Mouse (Mus musculus): ENCODE data around the gene Dusp28.
"Not testable (repeated sequence)": the region's sequence is repeated elsewhere in the genome, so short reads cannot be mapped to it uniquely, and the experiment has no call there.

Gene Dusp28

DNA sequence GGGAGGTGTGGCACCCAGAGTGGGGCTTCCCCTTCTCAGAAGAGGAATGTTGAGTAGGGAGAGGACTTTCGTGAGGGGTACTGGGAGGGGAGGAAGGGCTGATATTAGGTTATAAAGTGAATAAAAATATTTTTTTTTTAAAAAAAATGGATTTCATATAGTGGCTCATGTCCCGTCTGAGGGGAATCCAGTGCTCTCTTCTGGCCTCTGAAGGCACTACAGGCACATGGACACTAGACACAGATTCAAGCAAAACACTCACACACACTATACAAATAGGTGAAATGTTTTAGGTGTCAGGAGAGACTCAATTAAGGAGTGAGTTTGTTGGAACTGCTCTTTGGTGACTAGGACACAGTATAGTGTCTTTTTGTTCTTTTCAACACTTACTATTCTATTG lies 29.2 kb downstream of the Dusp28 start:
- in situ Hi-C loops (cut with MboI, MseI): loop anchor here in 1 of 2 experiments (25.0 kb wide), 1 partner anchor 1101 kb away; no protein-coding TSS in a partner anchor

DNA sequence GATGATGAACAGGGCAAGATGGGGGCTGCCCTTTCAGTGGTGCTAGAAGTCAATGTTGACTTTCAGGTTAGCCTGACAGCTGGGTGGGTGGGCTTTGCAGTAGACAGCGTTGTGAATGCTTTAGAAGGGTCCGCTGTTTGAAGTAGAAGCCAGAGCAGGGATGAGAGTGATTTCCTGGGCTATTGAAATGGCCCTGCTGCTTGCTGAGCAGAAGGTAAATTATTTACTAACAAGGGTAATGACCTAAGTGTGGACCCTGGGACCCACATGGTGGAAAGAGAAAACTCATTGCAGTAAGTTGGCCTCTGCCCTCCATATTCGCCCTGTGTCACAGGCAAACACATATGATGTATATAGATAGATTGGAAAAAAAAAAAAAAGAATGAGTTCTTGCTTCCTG lies 29.7 kb downstream of the Dusp28 start:
- in situ Hi-C loops (cut with MboI, MseI): loop anchor here in 1 of 2 experiments (25.0 kb wide), 1 partner anchor 1101 kb away; no protein-coding TSS in a partner anchor

DNA sequence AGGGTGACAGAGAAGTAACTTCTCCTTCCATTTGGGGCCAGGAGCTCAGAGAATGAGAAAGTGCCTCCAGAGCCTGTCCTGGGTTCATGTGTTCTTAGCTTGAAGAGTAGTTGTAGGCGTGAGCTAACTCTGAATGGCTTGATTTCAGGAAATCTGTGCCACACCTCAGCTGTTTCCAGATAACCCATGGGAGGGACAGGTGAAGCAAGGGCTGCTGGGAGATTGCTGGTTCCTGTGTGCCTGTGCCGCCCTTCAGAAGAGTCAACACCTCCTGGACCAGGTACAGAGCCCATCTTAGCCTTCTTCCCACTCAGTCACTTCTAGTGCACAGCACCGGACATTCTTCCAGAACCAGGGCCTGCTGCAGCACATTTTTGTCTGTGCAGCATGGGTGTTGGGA lies 31.0 kb downstream of the Dusp28 start:
- in situ Hi-C loops (cut with MboI, MseI): loop anchor here in 1 of 2 experiments (25.0 kb wide), 1 partner anchor 1100 kb away; no protein-coding TSS in a partner anchor

DNA sequence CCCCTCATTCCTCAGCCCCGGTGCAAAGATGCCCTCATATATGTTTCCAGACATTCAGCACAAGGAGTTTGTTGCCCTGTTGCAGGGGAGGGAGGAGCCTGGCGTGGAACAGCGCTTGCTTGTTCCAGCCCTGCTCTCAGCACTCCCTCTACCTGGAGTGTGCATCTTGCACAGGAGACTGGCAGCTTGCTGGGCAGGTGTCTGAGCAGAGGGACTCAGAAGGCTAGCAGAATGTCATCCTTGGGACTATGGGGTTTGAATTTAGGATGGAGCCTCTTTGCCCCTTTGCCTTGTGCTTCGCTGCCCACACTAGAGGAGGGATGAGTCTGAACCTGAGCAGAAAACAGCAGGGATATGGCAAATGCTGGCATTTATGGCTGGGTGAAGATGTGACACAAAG lies 33.0 kb downstream of the Dusp28 start:
- in situ Hi-C loops (cut with MboI, MseI): loop anchor here in 1 of 2 experiments (25.0 kb wide), 1 partner anchor 1098 kb away; no protein-coding TSS in a partner anchor

DNA sequence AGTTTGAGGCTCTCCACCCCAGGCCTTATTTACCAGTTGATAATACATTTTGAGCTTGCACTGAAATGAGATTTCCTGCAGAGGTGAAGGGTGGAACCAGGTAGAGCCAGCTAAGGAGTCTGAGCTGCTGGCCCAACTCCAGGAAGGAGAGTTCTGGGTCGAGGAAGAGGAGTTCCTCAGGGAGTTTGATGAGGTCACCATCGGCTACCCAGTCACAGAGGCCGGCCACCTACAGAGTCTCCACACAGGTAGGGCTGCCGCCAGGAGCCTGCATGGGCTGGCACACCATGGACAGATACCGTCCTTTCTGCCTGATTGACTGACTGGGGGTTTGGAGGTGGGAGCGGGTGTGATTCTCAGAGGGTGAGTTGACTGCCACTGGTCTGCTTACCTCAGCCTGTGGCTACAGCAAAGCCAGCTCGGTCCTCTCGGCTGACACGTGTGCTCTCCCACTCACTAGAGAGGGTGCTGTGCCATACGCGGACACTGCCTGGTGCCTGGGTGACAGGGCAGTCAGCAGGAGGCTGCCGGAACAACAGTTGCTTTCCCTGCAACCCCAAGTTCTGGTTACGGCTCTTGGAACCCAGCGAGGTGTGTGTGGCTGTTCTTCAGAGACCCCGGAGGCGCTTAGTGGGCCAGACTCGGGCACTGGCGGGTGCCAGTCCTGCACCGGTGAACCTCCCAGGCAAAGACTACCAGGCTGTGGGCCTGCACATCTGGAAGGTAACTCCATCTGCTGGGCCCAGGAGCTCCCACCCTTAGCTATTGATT lies 36.6 kb downstream of the Dusp28 start:
- in situ Hi-C loops (cut with MboI, MseI): loop anchor here in 1 of 2 experiments (25.0 kb wide), 1 partner anchor 1094 kb away; no protein-coding TSS in a partner anchor

DNA sequence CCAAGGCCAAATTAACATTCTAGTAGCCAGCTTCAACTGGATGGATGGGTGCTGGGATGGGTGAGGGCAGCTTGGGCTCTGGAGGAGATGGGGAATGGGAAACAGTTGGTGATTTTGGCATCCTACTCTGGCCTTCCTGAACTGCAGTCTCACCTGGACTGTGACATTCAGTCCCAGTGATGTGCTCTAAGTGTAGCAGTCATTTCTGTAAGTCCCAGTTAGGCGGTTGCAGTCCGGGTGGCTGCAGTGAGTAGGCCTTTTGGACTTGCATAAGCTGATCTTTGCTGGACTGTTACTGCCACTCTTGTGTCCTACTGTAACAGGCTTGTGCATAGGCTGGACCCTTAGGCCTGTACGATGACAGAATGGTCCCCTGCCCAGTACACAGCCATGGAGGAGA lies 41.2 kb downstream of the Dusp28 start:
- in situ Hi-C loops (cut with MboI, MseI): loop anchor here in 1 of 2 experiments (25.0 kb wide), 1 partner anchor 1089 kb away; no protein-coding TSS in a partner anchor

DNA sequence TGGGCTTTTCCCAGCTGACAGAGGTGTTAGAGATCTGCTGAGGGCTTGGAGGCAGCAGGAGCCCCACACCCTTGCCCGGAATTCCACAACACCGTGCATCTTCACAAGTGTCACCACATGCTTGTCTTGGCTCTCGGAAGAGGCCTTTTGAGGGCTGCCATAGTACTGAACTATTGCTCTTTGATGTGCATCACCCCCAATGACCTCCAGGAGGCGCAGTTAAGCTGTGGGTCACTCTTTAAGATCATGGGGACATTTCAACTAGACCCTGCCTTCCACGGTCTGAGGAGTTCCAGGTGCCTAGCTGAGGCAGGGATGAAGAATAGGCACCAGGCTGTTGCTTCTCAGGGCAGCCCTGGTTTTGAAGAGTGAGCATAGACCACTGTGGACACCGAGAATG lies 42.6 kb downstream of the Dusp28 start:
- in situ Hi-C loops (cut with MboI, MseI): loop anchor here in 1 of 2 experiments (25.0 kb wide), 1 partner anchor 1088 kb away; no protein-coding TSS in a partner anchor

DNA sequence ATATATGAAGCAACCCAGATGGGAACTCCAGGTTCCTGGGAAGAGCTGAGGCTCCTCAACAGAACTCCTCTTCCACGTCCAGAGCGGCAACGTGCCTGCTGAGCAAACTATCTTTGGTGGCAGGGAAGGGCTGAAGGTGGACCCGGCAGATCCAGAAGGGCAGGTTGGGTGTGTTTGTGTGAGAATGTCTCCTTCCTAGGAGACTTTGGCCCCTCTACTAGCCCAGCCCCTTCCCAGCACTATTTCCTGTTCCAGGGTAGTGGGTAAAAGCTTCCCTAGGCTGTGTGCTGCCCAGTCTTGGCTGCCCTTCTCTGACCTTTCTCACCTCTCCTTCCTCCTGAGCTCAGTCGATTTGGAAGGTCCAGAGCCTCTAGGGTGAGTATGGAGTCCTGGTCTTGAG lies 43.8 kb downstream of the Dusp28 start, which contains the start of gene Gpr35:
Gene Gpr35, plus strand, starts transcription at position 259 of the 400 bp plus-strand sequence.
- in situ Hi-C loops (cut with MboI, MseI): no loop called here

DNA sequence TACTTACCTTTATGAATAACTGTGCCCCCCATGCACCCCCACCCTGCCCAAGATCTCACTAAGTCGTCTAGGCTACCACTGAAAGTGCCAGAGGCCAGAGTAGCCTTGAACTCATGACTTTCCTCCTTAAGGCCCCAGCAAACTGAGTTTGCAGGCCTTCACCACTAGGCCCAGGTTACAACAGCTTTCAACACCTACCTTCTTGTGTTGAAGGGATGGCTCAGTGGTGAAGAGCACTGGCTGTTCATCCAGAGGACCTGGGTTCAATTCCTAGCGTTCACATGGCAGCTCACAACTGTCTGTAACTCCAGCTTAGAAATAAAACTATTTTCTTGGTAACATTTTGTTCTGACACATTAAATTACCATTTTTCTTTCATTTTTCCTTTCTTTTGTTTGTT lies 46.9 kb downstream of the Dusp28 start:
- in situ Hi-C loops (cut with MboI, MseI): no loop called here

DNA sequence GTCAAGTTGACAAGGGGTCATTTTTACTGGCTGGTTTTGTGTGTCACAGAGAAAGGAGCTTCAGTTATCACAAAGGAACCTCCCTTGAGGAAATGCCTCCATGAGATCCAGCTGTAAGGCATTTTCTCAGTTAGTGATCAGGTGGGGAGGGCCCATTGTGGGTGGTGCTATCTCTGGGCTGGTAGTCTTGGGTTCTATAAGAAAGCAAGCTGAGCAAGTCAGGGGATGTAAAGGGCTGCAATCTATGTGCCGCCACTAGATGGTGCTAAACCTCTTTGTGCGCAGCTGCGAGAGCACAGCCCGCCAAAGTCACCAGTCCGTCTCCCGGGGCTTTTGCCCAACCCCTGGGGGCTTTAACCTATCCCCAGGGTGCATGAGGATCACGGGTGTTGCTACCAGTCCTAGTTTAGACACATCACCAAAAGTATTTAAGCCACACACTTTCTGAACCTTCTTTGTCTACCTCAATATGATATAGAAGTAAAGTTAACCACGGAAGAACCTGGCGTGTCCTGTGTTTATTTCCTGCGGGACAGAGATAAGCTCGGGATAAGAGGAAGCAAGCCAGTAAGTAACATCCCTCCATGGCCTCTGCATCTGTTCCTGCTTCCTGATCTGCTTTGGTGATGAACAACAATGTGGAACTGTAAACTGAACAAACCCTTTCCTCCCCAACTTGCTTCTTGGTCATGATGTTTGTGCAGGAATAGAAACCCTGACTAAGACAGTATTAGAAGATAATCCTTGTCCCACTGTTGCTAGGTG lies 50.0 kb downstream of the Dusp28 start:
- in situ Hi-C loops (cut with MboI, MseI): not testable (repeated sequence)

All from T-helper 17 cell (primary cell).